Mouse (Mus musculus): ENCODE measurements around the gene Zfp830.

Zfp830 gene

GRCm38 (mm10) chr11:82763742-82764437 lies at the start of gene Zfp830, which contains the start of gene Cct6b:
TSS of gene Zfp830 (plus strand) at chr11:82764345.
TSS of gene Cct6b (minus strand) at chr11:82764321.
- in situ Hi-C loops (cut with MboI, MseI): no loop called here

GRCm38 (mm10) chr11:82719294-82719693 lies 44.9 kb upstream of the Zfp830 start:
- in situ Hi-C loops (cut with MboI, MseI): no loop called here

- in situ Hi-C loops (cut with MboI, MseI): no loop called here
Observed at GRCm38 (mm10) chr11:82726862-82727261, 37.3 kb upstream of the Zfp830 start.

GRCm38 (mm10) chr11:82734227-82734626 lies 29.9 kb upstream of the Zfp830 start:
- in situ Hi-C loops (cut with MboI, MseI): no loop called here

GRCm38 (mm10) chr11:82739006-82739405 lies 25.1 kb upstream of the Zfp830 start:
- in situ Hi-C loops (cut with MboI, MseI): no loop called here

- in situ Hi-C loops (cut with MboI, MseI): loop anchor here (10.0 kb wide), 1 partner anchor 149 kb away; the partner anchor contains the start of genes Fndc8 and Rad51d
Observed at GRCm38 (mm10) chr11:82746138-82746537, 18.0 kb upstream of the Zfp830 start.

- in situ Hi-C loops (cut with MboI, MseI): loop anchor here (10.0 kb wide), 1 partner anchor 148 kb away; the partner anchor contains the start of genes Fndc8 and Rad51d
Observed at GRCm38 (mm10) chr11:82746857-82747366, 17.2 kb upstream of the Zfp830 start.

DNA sequence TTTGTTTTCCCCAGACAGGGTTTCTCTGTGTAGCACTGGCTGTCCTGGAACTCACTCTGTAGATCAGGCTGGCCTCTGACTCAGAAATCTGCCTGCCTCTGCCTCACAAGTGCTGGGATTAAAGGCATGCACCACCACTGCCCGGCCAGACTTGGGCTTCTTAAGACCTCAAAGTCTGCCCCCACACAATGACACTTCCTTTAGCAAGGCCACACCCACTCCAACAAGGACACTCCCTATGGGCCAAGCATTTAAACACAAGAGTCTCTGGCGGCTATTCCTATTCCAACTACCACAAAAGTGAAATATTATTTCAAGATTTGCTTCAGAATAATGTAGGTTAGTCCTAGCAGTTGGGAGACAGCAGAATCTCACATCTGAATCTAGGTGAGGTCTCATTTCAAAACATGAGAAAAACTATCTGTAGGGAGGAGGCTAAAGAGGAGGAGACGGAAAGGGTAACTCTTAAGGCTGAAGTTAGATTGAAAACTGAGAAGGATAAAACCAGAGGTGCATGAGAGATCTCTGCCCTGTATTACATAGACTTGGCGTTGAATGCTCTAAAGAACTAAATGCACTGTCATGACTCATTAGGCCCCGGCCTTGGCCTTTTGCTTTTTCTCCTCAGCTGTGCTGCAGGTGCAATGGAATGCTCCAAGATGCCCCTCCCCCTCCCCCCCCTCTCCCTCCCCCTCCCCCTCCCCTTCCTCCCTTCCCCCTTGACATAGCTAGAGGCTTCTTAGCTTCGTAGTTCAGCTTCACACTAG lies 11.6 kb upstream of the Zfp830 start:
- in situ Hi-C loops (cut with MboI, MseI): no loop called here

GRCm38 (mm10) chr11:82755919-82756318 lies 8.2 kb upstream of the Zfp830 start:
- in situ Hi-C loops (cut with MboI, MseI): no loop called here

GRCm38 (mm10) chr11:82762286-82762829 lies 1.8 kb upstream of the Zfp830 start:
- in situ Hi-C loops (cut with MboI, MseI): no loop called here

- in situ Hi-C loops (cut with MboI, MseI): no loop called here
Observed at GRCm38 (mm10) chr11:82763261-82763660, 884 bp upstream of the Zfp830 start.

- in situ Hi-C loops (cut with MboI, MseI): no loop called here
Observed at GRCm38 (mm10) chr11:82764438-82764924, 336 bp downstream of the Zfp830 start.

DNA sequence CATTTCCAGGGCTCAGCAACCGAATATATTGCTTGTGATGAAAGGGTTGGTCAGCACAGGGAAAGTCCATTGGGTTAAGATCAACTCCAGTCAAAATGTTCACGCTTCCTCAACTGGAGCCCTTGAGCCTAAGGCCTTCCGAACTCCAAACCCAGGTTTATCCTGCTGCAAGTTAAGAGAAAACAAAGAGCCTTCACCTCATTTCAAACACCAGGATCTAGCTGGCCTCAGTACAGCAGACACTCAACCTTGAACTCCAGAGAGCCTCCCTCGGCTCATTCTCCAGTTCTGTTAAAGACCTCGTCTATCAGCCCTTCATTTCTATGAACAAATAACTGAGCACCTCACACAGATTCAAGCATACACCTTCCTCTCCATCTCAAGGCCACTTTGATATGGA lies 16.0 kb downstream of the Zfp830 start:
- in situ Hi-C loops (cut with MboI, MseI): no loop called here

GRCm38 (mm10) chr11:82780983-82781903 lies 17.1 kb downstream of the Zfp830 start, which contains the start of gene Lig3:
TSS of gene Lig3 (plus strand) at chr11:82781108.
- in situ Hi-C loops (cut with MboI, MseI): no loop called here

DNA sequence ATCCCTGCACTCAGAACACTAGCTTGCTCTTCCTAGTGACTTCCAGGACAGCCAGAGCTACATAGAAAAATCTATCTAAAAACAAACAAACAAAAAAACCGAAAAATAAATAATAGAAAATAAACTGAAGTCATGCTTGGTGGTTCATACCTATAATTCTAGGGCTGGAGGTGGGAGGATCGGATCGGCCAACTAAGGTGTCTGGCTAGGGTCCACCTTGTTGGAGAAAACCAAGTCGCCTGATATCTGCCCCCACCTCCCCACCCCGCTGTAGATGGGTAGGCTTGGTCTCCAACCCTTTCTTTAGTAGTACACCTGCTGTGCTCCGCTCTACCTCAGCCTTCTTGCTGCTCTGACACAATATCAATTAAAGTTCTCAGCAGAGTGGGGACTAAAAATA lies 18.1 kb downstream of the Zfp830 start:
- in situ Hi-C loops (cut with MboI, MseI): no loop called here

DNA sequence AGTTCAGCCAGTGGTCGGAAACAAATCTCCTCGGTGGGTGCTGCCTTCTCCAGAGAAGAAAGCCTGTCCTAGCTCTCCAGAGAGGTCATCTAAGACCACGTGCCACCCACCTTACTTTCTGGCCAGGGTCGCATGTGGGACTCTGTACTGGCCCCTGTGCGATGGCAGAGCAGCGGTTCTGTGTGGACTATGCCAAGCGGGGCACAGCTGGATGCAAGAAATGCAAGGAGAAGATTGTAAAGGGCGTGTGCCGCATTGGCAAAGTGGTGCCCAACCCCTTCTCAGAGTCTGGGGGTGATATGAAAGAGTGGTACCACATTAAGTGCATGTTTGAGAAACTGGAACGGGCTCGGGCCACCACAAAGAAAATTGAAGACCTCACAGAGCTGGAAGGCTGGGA lies 19.3 kb downstream of the Zfp830 start:
- in situ Hi-C loops (cut with MboI, MseI): no loop called here

DNA sequence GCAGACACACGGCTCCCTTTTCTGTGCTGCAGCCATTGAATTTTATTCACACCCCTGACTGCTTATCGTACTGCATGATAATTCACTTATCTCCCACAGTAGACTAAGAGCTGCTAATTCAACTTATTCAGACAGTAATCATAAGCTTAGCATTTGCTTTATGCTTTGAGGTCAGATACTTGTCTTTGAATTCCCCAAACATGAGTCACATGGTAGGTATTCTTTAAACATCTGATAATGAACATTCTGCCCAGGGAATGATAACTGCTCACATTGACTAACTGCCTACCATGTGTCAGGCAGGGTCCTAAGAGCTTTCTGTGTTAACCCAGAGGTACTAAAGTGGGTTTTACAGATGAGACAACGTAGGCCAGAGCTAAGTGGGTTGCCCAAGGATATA lies 42.5 kb downstream of the Zfp830 start:
- in situ Hi-C loops (cut with MboI, MseI): no loop called here

DNA sequence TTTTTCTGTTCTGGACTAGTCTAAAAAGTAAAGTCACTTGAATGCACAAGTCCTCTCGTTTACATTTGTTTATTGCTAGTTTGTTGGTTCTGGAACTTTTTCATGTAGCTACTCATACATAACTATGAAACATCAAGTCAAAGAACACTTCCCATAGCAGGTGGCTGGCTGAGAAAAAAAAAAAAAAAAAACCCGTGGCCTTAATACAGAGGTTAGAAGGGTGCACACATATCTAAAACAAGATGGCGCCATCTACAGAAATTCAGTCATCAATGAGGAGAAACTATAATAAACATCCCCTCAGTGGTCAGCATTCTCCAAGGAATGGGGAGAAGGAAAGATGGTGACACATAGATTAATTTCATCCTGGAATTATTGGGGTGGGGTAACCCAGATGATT lies 43.2 kb downstream of the Zfp830 start:
- in situ Hi-C loops (cut with MboI, MseI): no loop called here

GRCm38 (mm10) chr11:82808485-82808884 lies 44.3 kb downstream of the Zfp830 start:
- in situ Hi-C loops (cut with MboI, MseI): no loop called here
